Mouse (Mus musculus) stomach, embryonic 16.5 days (tissue): ENCODE measurements around the gene Psma3. TPM values are rescaled to one million over a fixed set of nuclear protein-coding genes. Genes with fewer than 3 reads are reported as not detected.

Experiments
- ATAC-seq: fragments of 200-750 bp; cut with Nextera tagmentation; 2 replicates; pipeline ENCODE4 v1.8.0; 2017; ENCODE audit warnings: moderate number of reproducible peaks, moderate TSS enrichment; ENCODE audit not compliant: insufficient read depth, low FRiP score
- H3K27ac ChIP-seq: fragments of 300-500 bp; sonication (generic); 2 replicates; pipeline ENCODE4 v1.5.1; 2014; ENCODE audit warnings: low read length
- H3K27me3 ChIP-seq: fragments of 300-500 bp; sonication (generic); 2 replicates; pipeline ENCODE4 v1.6.1; 2014; ENCODE audit warnings: low read length, control low read depth, mixed read lengths; ENCODE audit not compliant: control insufficient read depth, insufficient read depth
- H3K36me3 ChIP-seq: fragments of 300-500 bp; sonication (generic); 2 replicates; pipeline ENCODE4 v1.6.1; 2014; ENCODE audit warnings: low read length; ENCODE audit not compliant: control insufficient read depth, insufficient read depth
- H3K4me1 ChIP-seq: fragments of 300-500 bp; sonication (generic); 2 replicates; pipeline ENCODE4 v1.6.1; 2014; ENCODE audit warnings: low read length, control low read depth, mixed read lengths; ENCODE audit not compliant: control insufficient read depth, insufficient read depth
- H3K4me2 ChIP-seq: fragments of 300-500 bp; sonication (generic); 2 replicates; pipeline ENCODE4 v1.6.1; 2014; ENCODE audit warnings: low read depth, low read length, mixed read lengths
- H3K4me3 ChIP-seq: fragments of 300-500 bp; sonication (generic); replicated peaks from 2 replicates; pipeline ENCODE4 v1.5.1; 2014; ENCODE audit warnings: mild to moderate bottlenecking, low read length
- H3K9ac ChIP-seq: fragments of 300-500 bp; sonication (generic); 2 replicates; pipeline ENCODE4 v1.6.1; 2014; ENCODE audit warnings: low read length
- H3K9me3 ChIP-seq: fragments of 300-500 bp; sonication (generic); replicated peaks from 2 replicates; pipeline ENCODE4 v1.6.1; 2016; ENCODE audit warnings: low read length, control low read depth; ENCODE audit not compliant: control insufficient read depth
- WGBS: fragments of 180-500 bp; shearing (Covaris S2); extraction: QIAGEN DNeasy Blood & Tissue Kit; methylation state at CpG from one replicate; pipeline ENCODE4 v1.1.7; 2014; 5-methylcytosine and 5-hydroxymethylcytosine counted together
- polyA plus RNA-seq: library from polyadenylated mRNA; unstranded; fragments of >200 nt; fragmentation: Nextera tagmentation; extraction: Ambion mirVana; gene quantifications from 2 replicates; pipeline ENCODE4 v1.2.1, GENCODE M21; 2015

The Psma3 gene
- polyA plus RNA-seq, 1 experiment from 2014 or later = 542 TPM

DNA sequence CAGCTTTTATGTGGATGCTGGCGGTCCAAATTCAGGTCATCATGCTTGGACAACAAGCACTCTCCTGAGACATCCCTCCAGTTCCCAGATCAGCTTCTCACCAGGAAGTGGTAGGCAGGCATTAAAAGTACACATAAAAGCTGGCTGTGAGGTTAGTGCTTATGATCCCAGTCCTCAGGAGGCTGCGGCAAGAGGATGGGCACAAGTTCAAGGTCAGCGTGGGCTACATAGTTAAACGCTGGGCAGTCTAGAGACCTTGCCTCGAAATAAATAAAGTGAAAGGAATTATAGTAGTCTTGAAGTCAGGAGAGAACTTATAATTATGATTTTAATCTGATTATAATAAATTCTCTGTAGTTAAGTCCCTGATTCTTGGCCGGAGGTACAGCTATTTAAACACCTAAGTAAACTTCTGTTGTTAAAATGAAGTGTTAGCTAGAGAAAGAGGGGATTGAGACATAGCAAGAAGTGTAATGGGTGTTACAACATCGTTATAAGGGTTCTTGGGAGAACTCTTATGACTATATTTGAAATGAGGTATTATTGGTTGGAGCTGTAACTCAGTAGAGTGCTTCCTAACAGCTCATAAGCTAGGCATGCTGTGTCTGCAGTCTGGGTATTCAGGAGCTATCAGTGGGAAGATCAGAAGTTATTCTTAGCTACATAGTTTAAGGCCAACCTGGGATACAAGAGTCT is 10.6 kb downstream of the Psma3 start:
- H3K4me1 ChIP-seq = no peaks in the 10 kb centered on the region
- H3K27me3 ChIP-seq = no peaks in the 10 kb centered on the region
- H3K9ac ChIP-seq = no peak overlapping the region
- 90% methylated on average over 7 of the region's 7 CpGs for WGBS
- ATAC-seq = no peak
- no peak overlapping the region for H3K27ac ChIP-seq
- peaks cover 18% of the 10 kb centered on the region; the same call in 1 of the 2 replicates for H3K36me3 ChIP-seq
- H3K9me3 ChIP-seq = no peaks in the 10 kb centered on the region
- H3K4me3 ChIP-seq = no peak overlapping the region
- no peak overlapping the region for H3K4me2 ChIP-seq

DNA sequence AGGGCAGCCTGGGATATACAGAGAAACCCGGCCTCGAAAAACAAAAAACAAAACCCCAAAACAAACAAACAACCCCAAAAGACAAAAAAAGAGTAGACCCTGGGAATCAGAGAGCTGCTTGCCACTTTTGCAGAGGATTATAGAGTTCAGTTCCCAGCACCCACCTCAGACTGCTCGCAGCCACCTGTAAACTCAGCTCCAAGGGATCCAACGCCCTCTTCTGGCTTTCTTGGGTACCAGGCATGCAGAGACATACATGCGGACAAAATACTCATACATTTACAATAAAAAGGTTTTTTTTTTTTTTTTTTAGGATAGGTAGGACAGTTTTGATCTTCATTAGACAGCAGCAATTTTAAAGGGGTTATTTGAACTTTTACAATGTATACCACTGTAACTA is 22.8 kb downstream of the Psma3 start:
- Histone ChIP-seq H3K27me3 (no peaks in the 10 kb centered on the region), H3K9ac (no peak overlapping the region), H3K4me2 (no peak overlapping the region), H3K9me3 (no peaks in the 10 kb centered on the region), H3K27ac (no peak overlapping the region), H3K4me1 (peaks cover 8% of the 10 kb centered on the region), H3K4me3 (no peak overlapping the region), H3K36me3 (peaks cover 10% of the 10 kb centered on the region; the same call in 1 of the 2 replicates)
- WGBS = 88% methylated on average over 5 of the region's 5 CpGs
- no peak for ATAC-seq

DNA sequence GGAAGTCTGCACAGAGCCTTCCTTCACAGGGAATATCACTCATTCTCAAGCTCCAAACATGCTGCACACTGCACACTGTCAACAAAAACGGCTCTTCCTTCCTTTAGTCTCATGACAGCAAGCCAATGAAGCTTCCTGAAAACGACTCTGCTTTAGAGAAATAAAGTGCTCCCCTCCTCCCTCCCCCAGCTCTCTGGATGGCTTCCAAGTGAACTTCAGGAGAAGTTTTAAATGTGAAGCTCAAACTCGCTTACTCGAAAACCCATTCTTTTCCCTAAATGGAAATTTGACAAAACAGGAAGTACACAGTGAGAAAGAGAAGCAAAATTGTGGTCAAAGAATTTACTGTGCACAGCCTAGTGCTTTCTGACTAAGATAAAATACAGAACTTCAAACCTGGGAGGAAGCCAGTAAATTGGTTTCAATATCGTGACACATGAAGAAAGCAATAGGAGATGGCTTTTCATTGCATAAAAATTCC is 25.0 kb downstream of the Psma3 start:
- peaks cover 14% of the 10 kb centered on the region for H3K36me3 ChIP-seq
- ATAC-seq = peak; percentile 60
- peak overlapping the region; percentile 55 for H3K27ac ChIP-seq
- H3K9ac ChIP-seq = 0 out of 2 replicates have a peak overlapping the region, but pooled peaks have one; percentile 46
- peaks cover 8% of the 10 kb centered on the region for H3K4me1 ChIP-seq
- no peak overlapping the region for H3K4me3 ChIP-seq
- WGBS = 15% methylated on average over 5 of the region's 5 CpGs
- no peaks in the 10 kb centered on the region for H3K27me3 ChIP-seq
- peak overlapping the region; percentile 20 for H3K4me2 ChIP-seq
- no peaks in the 10 kb centered on the region for H3K9me3 ChIP-seq

DNA sequence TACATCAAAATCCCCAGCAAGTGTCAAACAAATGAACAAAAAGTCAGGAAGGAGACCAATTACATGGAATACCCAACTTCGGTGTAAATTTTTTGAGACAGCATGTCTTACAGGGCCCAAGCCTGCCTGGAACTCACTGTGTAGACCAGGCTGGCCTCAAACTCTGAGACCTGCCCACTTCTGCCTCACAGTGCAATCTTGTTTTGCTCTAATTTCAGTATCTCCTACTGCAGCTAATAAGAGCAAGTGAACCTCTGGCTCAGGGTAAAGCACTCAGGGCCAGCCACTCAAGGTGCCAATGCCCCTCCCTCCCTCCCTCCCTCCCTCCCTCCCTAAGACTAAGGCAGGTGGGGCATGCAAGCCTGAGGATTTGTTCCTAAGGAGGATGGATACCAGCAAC is 25.9 kb downstream of the Psma3 start:
- peaks cover 8% of the 10 kb centered on the region for H3K4me1 ChIP-seq
- no peak overlapping the region for H3K9ac ChIP-seq
- no peaks in the 10 kb centered on the region for H3K27me3 ChIP-seq
- WGBS = 72% methylated on average over 1 of the region's 1 CpGs
- no peak for ATAC-seq
- no peak overlapping the region for H3K4me2 ChIP-seq
- H3K4me3 ChIP-seq = no peak overlapping the region
- peaks cover 20% of the 10 kb centered on the region for H3K36me3 ChIP-seq
- H3K27ac ChIP-seq = 0 out of 2 replicates have a peak overlapping the region, but pooled peaks have one; percentile 14
- H3K9me3 ChIP-seq = no peaks in the 10 kb centered on the region

DNA sequence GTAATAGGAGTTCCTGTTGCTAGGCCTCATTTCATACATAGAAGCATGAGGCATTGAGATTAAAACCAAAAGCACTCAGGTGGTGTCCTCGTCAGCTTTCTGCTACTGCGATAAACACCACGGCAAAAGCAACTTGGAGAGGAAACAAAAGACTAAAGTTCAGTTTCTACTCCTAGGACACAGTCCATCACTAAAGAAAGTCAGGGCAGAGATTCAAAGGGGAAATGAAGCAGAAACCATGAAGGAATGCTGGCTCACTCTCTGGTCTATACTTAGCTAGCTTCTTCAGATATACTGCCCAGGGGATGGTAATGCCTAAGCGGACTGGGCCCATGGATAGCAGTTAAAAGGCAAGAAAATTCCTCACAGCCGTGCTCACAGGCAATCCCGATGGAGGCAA is 27.0 kb downstream of the Psma3 start:
- WGBS = 69% methylated on average over 6 of the region's 6 CpGs
- no peak overlapping the region for H3K27ac ChIP-seq
- H3K36me3 ChIP-seq = peaks cover 18% of the 10 kb centered on the region
- H3K4me3 ChIP-seq = no peak overlapping the region
- H3K9ac ChIP-seq = no peak overlapping the region
- H3K27me3 ChIP-seq = no peaks in the 10 kb centered on the region
- H3K4me2 ChIP-seq = no peak overlapping the region
- peaks cover 8% of the 10 kb centered on the region for H3K4me1 ChIP-seq
- H3K9me3 ChIP-seq = no peaks in the 10 kb centered on the region
- ATAC-seq = no peak

DNA sequence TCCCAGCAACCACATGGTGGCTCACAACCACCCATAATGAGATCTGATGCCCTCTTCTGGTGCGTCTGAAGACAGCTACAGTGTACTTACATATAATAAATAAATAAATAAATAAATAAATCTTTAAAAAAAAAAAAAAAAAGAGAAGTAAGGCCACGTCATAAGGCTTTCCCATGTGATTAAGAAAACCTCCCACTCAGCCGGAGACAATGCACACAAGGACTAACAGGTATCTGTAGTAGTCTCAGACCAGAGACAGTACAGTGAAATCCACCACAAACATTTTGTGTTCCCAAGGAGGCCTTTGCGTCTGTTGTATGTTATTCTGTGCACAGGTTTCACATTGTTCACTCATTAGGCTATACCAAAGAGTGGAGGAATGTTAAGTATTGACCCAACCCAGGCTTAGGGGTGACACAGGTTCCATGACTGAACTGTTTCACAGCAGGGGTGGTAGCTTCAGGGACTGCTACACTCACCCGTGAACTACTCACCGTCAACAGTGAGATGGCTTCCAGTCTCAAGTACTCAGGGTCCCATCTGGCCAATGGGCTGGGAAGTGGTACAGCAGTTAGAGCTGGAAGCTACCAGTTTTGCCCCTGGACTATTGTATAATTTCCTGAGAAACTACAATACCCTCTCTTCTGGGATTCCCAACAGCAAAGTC is 29.5 kb downstream of the Psma3 start:
- Histone ChIP-seq H3K36me3 (peaks cover 20% of the 10 kb centered on the region), H3K9me3 (no peaks in the 10 kb centered on the region), H3K27ac (no peak overlapping the region), H3K9ac (no peak overlapping the region), H3K4me3 (no peak overlapping the region), H3K4me2 (no peak overlapping the region), H3K4me1 (peaks cover 8% of the 10 kb centered on the region), H3K27me3 (no peaks in the 10 kb centered on the region)
- ATAC-seq = no peak
- WGBS = 85% methylated on average over 5 of the region's 6 CpGs

DNA sequence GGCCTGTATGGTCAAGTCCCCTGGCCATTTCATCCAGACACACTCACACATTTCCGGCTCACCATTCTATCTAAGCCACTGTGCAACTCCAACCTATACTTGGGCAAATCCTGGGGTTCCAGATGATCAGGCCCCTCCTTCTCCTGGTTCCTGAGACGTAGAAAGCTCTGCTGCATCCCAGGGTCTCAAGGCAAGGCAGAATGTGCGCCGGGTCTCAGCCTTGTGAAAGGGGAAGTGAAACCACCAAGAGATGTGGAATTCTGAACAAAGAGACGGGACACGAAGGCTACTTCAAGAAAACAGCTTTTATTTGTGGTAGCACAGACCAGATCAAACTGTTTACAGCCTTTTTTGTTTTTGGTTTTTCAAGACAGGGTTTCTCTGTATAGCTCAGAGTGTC is 31.7 kb downstream of the Psma3 start:
- no peak for ATAC-seq
- Histone ChIP-seq H3K27me3 (no peaks in the 10 kb centered on the region), H3K4me2 (no peak overlapping the region), H3K27ac (no peak overlapping the region), H3K9me3 (no peaks in the 10 kb centered on the region), H3K4me1 (peaks cover 3% of the 10 kb centered on the region; the same call in 1 of the 2 replicates), H3K9ac (no peak overlapping the region), H3K36me3 (peaks cover 24% of the 10 kb centered on the region), H3K4me3 (no peak overlapping the region)
- WGBS = 85% methylated on average over 6 of the region's 6 CpGs

DNA sequence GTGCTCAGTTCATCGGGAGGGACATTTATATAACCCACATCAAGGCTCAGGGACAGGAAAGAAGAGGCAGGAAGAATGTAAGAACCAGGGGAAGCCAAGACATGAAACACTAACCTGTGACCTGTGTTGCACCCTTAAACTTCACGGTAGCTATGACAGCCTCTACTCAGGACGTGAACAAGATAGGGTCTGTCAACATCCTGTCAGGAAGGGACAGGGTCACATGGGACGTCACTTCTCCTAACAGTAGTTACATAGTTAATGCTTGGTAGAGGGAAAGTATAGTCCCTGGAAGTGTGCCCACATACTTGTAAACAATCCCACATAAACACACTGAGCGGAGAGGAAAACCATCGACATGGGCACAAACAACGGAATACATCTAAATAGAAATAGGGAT is 32.5 kb downstream of the Psma3 start:
- H3K4me3 ChIP-seq = no peak overlapping the region
- H3K36me3 ChIP-seq = peaks cover 24% of the 10 kb centered on the region
- no peaks in the 10 kb centered on the region for H3K9me3 ChIP-seq
- no peak overlapping the region for H3K4me2 ChIP-seq
- H3K9ac ChIP-seq = no peak overlapping the region
- no peak overlapping the region for H3K27ac ChIP-seq
- WGBS = 65% methylated on average over 7 of the region's 7 CpGs
- H3K27me3 ChIP-seq = no peaks in the 10 kb centered on the region
- peaks cover 4% of the 10 kb centered on the region; the same call in 1 of the 2 replicates for H3K4me1 ChIP-seq
- ATAC-seq = no peak

DNA sequence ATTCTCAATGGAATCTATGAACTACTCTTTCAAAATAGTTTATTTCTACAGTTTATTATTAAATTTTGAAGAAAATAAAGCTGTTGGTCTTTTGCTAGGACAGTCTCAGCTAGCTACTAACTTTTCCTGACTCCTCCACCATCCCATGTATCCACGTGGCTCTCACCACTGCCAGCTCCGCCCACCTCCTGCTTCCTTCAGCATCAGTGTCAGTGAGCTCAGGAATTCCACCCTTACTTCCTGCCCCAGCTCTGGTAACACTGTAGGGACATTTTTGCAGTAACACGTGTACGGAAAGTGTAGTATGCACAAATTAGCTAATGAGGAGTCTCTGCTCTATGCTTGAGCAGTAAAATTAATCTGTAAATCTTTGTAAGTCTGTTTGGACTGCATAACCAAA is 35.3 kb downstream of the Psma3 start:
- Histone ChIP-seq H3K9me3 (no peaks in the 10 kb centered on the region), H3K4me2 (no peak overlapping the region), H3K4me3 (no peak overlapping the region), H3K9ac (no peak overlapping the region), H3K36me3 (peaks cover 20% of the 10 kb centered on the region), H3K4me1 (peaks cover 20% of the 10 kb centered on the region), H3K27ac (no peak overlapping the region), H3K27me3 (no peaks in the 10 kb centered on the region)
- ATAC-seq = no peak
- 53% methylated on average over 4 of the region's 4 CpGs for WGBS
